Mouse (Mus musculus) thymus, postnatal 25 days (tissue): ENCODE results near the gene Zfp950.

ENCODE experiments used
- DNase-seq: peaks from one replicate; pipeline ENCODE4 v3.0.0; 2022

The Zfp950 gene

GRCm38 (mm10) chr19:61056783-61057410, 83.7 kb downstream of the Zfp950 start:
- DNase-seq = no peak

GRCm38 (mm10) chr19:61052786-61053185, 87.9 kb downstream of the Zfp950 start:
- DNase-seq = no peak

- no peak for DNase-seq
These were observed 88.6 kb downstream of the Zfp950 start for GRCm38 (mm10) chr19:61052008-61052407.

- DNase-seq = no peak
These were observed 89.5 kb downstream of the Zfp950 start for GRCm38 (mm10) chr19:61051151-61051550.

- DNase-seq = no peak
These were observed 91.2 kb downstream of the Zfp950 start for GRCm38 (mm10) chr19:61049413-61049812.

- no peak for DNase-seq
These were observed 92.0 kb downstream of the Zfp950 start for GRCm38 (mm10) chr19:61048646-61049045.

- no peak for DNase-seq
These were observed 101.5 kb downstream of the Zfp950 start for GRCm38 (mm10) chr19:61039151-61039550.

- DNase-seq = no peak
These were observed 109.1 kb downstream of the Zfp950 start for GRCm38 (mm10) chr19:61031570-61031969.

- DNase-seq = no peak
These were observed 118.6 kb downstream of the Zfp950 start for GRCm38 (mm10) chr19:61021939-61022566.

- no peak for DNase-seq
These were observed 119.1 kb downstream of the Zfp950 start for GRCm38 (mm10) chr19:61021502-61021901.

GRCm38 (mm10) chr19:61017477-61018266, 123.0 kb downstream of the Zfp950 start:
- DNase-seq = no peak

GRCm38 (mm10) chr19:61009266-61009665, 131.4 kb downstream of the Zfp950 start:
- no peak for DNase-seq
